Mouse (Mus musculus): ENCODE data around the gene Pdcl2. TPM values are rescaled to one million over a fixed set of nuclear protein-coding genes. Genes with fewer than 3 reads are reported as not detected.

Gene Pdcl2
- total and polyA plus RNA-seq, 2 experiments from 2014 or later = not detected

DNA sequence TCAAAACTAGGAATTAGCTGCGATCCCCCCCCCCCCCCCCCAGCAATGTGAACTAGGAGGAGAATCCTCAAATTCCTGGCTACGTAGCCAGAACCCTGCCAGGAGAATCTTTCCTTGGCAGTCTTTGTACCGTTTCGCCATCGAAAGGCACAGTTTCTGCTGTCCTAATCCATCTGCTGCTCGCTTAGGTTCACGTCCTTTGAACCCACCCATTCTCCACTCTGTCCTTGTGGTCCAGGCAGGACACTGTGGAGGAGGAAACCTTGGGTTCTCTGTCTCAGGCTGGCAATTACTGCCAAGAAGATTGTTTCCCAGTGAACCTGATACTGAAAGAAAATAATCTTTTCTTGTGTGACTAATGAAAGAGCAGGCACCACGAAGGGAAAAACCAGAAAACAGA lies 25.3 kb downstream of the Pdcl2 start:
- Histone ChIP-seq H3K9me3 (ENCODE audit: low read length) (no peaks in the 10 kb centered on the region), H3K36me3 (ENCODE audit: insufficient read depth, low read length) (no peaks in the 10 kb centered on the region), H3K27me3 (ENCODE audit: insufficient read depth, low read length) (no peaks in the 10 kb centered on the region), H3K9ac (replicated peaks; ENCODE audit: low read length, poor library complexity, severe bottlenecking) (no peak overlapping the region), H3K4me2 (ENCODE audit: low read depth, low read length, poor library complexity, severe bottlenecking) (peak overlapping the region; percentile 75), H3K27ac (ENCODE audit: low read depth, low read length) (no peak overlapping the region), H3K4me3 (ENCODE audit: low read depth, low read length) (peak overlapping the region; percentile 89), H3K4me1 (ENCODE audit: insufficient read depth, low read length) (peaks cover 10% of the 10 kb centered on the region; the same call in 1 of the 2 replicates)
- no peak for TF ChIP-seq CTCF (IDR thresholded peaks at IDR 0.05)
- ATAC-seq (ENCODE audit: low FRiP score) (no peak), DNase-seq (ENCODE audit: low spot score) (peak; percentile 24)
- 1% methylated on average over 8 of the region's 8 CpGs for WGBS

DNA sequence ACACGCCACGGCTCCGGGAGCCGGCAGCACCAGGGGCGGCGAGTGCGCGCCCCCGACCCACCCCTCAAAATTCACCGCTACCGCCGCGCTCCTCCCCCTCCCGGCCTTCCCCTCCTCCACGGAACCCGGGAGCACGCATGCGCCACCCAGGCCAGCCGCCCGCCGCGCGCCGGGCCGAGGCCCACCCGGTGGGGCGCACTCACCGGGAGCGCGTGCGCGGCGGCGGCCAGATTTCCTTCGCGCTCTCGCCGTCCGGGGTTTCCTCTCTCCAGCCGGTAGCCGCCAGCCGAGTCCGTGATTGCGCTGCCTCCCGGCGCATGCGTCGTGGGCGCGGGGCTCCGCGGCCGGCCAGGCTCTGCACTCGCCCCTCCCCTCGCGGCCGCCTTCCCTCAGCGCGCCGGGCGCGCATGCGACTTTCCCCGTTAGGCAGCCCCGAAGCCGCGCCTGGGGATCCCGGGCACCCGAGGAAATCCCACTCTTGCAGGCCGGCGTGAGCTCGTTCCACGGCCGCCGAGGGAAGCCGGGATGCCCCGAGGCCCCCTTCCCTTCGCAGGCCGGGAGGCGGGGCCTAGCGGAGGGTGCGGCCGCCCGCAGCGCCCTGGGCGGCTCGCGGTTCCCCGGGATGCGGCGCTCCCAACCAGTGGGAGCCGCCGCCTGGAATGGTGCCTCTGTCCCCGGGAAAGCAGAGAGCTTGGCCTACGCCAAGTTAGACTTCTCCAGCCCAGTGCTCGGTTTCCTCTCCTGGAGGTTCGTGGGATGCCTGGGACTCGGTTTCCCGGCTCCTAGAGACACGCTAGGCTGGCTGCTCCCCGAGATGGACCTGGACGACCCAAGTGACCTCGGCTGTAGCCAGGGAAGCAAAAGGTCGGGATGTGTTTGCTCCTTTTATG lies 26.3 kb downstream of the Pdcl2 start, which contains the start of gene Clock:
Clock (minus strand) TSS at position 341 of the 890 bp plus-strand sequence.
- no peak; the same call in 1 of the 2 replicates for TF ChIP-seq CTCF (IDR thresholded peaks at IDR 0.05)
- Histone ChIP-seq H3K36me3 (ENCODE audit: insufficient read depth, low read length) (no peaks in the 10 kb centered on the region), H3K27ac (ENCODE audit: low read depth, low read length) (peak within 1 kb of the TSS; percentile 96), H3K4me2 (ENCODE audit: low read depth, low read length, poor library complexity, severe bottlenecking) (peak within 1 kb of the TSS; percentile 75), H3K9ac (replicated peaks; ENCODE audit: low read length, poor library complexity, severe bottlenecking) (peak within 1 kb of the TSS; percentile 95), H3K9me3 (ENCODE audit: low read length) (no peaks in the 10 kb centered on the region), H3K27me3 (ENCODE audit: insufficient read depth, low read length) (no peaks in the 10 kb centered on the region), H3K4me3 (ENCODE audit: low read depth, low read length) (peak within 1 kb of the TSS; percentile 89), H3K4me1 (ENCODE audit: insufficient read depth, low read length) (peaks cover 10% of the 10 kb centered on the region; the same call in 1 of the 2 replicates)
- peak; percentile 89 for ATAC-seq (ENCODE audit: low FRiP score)
- WGBS = under 1% methylated on average over 59 of the region's 104 CpGs
- peak; percentile 91 for DNase-seq (ENCODE audit: low spot score)

DNA sequence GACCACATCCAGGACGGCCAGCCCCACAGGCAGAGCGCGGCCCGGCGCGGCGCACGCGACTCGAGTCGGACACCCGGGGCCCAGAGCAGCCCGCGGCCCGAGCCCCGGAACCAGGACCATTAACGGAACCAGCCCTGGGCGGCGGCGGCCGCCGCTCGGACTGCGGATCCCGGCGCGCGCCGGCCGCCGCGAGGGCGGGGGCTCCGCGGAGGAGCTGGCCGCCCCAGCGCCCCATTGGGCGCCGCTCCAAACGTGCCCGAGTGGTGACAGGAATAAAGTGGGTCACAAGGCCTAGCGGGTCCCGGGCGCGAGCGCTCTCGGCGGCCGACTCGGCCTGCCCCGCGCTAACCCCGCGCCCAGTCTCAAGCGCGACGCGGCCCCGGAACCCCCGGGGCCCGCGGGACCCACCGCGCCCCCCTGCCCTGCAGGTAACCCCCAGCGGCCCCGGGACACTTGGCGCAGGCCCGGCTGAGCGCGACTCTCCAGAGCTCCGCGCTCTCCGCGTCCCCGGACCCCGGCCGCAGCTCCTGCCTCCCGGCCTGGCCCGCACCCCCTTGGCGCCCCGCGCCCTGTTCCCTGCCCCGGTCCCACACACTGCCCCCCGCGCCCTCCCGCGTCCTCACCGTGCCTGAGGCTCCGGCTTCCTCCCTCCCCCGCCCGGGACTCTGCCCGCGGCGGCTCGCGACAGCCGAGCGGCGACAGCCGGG lies 27.1 kb downstream of the Pdcl2 start:
- ATAC-seq (ENCODE audit: low FRiP score) (peak; percentile 87), DNase-seq (ENCODE audit: low spot score) (peak; percentile 86)
- Histone ChIP-seq H3K9ac (replicated peaks; ENCODE audit: low read length, poor library complexity, severe bottlenecking) (peak overlapping the region; percentile 95), H3K36me3 (ENCODE audit: insufficient read depth, low read length) (no peaks in the 10 kb centered on the region), H3K9me3 (ENCODE audit: low read length) (no peaks in the 10 kb centered on the region), H3K4me2 (ENCODE audit: low read depth, low read length, poor library complexity, severe bottlenecking) (peak overlapping the region; percentile 75), H3K27ac (ENCODE audit: low read depth, low read length) (peak overlapping the region; percentile 96), H3K27me3 (ENCODE audit: insufficient read depth, low read length) (no peaks in the 10 kb centered on the region), H3K4me1 (ENCODE audit: insufficient read depth, low read length) (peaks cover 10% of the 10 kb centered on the region; the same call in 1 of the 2 replicates), H3K4me3 (ENCODE audit: low read depth, low read length) (peak overlapping the region; percentile 89)
- 2% methylated on average over 30 of the region's 100 CpGs for WGBS
- no peak for TF ChIP-seq CTCF (IDR thresholded peaks at IDR 0.05)

DNA sequence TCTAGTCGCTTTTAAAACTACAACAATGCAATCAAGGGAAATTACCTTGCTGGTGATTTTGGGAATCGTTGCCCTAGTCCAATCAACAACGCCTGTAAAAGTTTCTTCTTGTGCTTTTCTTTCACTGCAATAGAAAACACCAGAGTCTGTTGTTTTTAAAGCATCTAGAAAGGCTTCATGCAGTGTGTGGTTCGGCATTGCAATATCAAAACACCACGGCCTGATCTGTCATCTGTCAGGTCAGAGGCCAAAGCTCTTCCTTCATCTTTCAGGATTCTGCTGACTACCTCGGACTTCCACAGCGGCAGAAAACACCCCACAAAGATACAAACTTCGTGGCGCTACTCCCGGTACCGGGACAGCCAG lies 27.6 kb downstream of the Pdcl2 start:
- peak overlapping the region; percentile 89 for H3K4me3 ChIP-seq (ENCODE audit: low read depth, low read length)
- 4% methylated on average over 11 of the region's 11 CpGs for WGBS
- peaks cover 10% of the 10 kb centered on the region; the same call in 1 of the 2 replicates for H3K4me1 ChIP-seq (ENCODE audit: insufficient read depth, low read length)
- no peak for TF ChIP-seq CTCF (IDR thresholded peaks at IDR 0.05)
- ATAC-seq (ENCODE audit: low FRiP score) (no peak), DNase-seq (ENCODE audit: low spot score) (no peak)
- H3K9me3 ChIP-seq (ENCODE audit: low read length) = no peaks in the 10 kb centered on the region
- no peaks in the 10 kb centered on the region for H3K36me3 ChIP-seq (ENCODE audit: insufficient read depth, low read length)
- no peaks in the 10 kb centered on the region for H3K27me3 ChIP-seq (ENCODE audit: insufficient read depth, low read length)
- H3K9ac ChIP-seq (replicated peaks; ENCODE audit: low read length, poor library complexity, severe bottlenecking) = peak overlapping the region; percentile 95
- peak overlapping the region; percentile 75 for H3K4me2 ChIP-seq (ENCODE audit: low read depth, low read length, poor library complexity, severe bottlenecking)
- peak overlapping the region; percentile 96 for H3K27ac ChIP-seq (ENCODE audit: low read depth, low read length)

DNA sequence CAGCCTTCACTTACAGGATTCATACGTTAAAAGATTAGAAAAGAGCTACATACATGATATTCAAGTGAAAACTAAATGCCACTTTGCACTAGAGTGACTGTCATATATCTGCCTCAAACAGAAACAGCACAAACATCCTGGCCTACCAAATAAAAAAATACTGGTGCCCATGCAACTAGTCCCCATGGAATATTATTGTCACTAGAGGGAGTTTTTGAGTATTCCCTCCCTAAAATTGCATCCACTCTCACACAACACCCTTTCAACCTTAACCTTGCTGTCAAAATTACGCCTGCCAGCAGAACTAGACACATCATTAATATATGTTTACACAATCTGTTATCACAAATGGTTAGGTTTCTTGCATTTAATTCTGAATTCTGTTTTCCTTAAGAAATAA lies 28.9 kb downstream of the Pdcl2 start:
- no peaks in the 10 kb centered on the region for H3K9me3 ChIP-seq (ENCODE audit: low read length)
- H3K9ac ChIP-seq (replicated peaks; ENCODE audit: low read length, poor library complexity, severe bottlenecking) = no peak overlapping the region
- no peak overlapping the region for H3K4me3 ChIP-seq (ENCODE audit: low read depth, low read length)
- peaks cover 10% of the 10 kb centered on the region; the same call in 1 of the 2 replicates for H3K4me1 ChIP-seq (ENCODE audit: insufficient read depth, low read length)
- no peak overlapping the region for H3K27ac ChIP-seq (ENCODE audit: low read depth, low read length)
- H3K36me3 ChIP-seq (ENCODE audit: insufficient read depth, low read length) = no peaks in the 10 kb centered on the region
- WGBS = 86% methylated on average over 2 of the region's 2 CpGs
- TF ChIP-seq CTCF (IDR thresholded peaks at IDR 0.05) = peak; percentile 46
- H3K27me3 ChIP-seq (ENCODE audit: insufficient read depth, low read length) = no peaks in the 10 kb centered on the region
- DNase-seq (ENCODE audit: low spot score) = no peak
- no peak overlapping the region for H3K4me2 ChIP-seq (ENCODE audit: low read depth, low read length, poor library complexity, severe bottlenecking)
- ATAC-seq (ENCODE audit: low FRiP score) = no peak

All from midbrain, postnatal 0 days (tissue).